In the genomic region with DNA sequence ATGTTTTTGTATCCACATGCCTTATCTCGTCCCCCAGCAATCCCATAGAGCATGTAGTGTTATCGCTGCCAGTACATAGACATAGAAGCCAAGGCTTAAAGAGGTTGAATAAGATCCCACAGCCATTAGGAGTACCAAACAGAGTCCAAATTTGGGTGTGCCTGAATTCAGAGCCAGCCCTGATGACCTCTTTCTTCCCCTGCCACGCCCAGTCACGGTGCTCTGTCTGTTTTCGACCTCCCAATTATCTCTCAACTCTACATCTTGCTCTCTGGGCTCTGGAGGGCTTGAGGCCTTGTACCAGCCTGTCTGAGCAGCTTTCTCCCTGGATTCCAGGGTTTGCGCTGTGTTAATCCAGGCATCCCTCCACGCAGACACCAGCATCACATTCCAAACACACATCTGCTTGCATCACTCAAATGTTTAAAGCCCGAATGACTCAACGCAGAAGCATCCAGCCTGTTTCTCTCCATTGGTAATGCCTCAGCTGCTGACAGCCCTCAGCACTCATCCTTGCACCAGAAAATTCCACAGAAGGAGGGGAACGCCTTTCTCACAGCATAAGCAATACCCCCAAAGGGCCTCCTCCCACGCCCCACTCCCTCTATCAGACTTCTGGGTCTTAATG, we compare ENCODE assay signal across 9 mouse cellular contexts. TPM values are rescaled to one million over a fixed set of nuclear protein-coding genes. Genes with fewer than 3 reads are reported as not detected.
DNase-seq lines count a peak whose midpoint lies in the region; ATAC-seq and TF ChIP-seq lines count a peak whose summit lies in the region.
"Had no signal": no experiment of that assay in that cellular context is flagged by ENCODE, and none has a peak within 500 bp of the region (broad histone marks: within the 10 kb centered on the region; RNA-seq: fewer than 3 reads in every experiment).

No protein-coding gene starts in this region.

- peak overlapping the region; percentile 79 for H3K27ac ChIP-seq in gastrocnemius, adult 2 months
- H3K27ac ChIP-seq in intestine, postnatal 0 days (ENCODE audit: low read depth, low read length): no peak overlapping the region
- H3K27ac ChIP-seq: midbrain, embryonic 12.5 days had no signal

- H3K9ac ChIP-seq in intestine, postnatal 0 days (ENCODE audit: low read depth, low read length): no peak overlapping the region
- H3K9ac ChIP-seq: midbrain, embryonic 12.5 days had no signal

- H3K4me1 ChIP-seq in intestine, postnatal 0 days (replicated peaks; ENCODE audit: control insufficient read depth, insufficient read depth, low read length): 0 out of 2 replicates have a peak, but pooled peaks cover 3% of the 10 kb centered on the region

- intact Hi-C loops in gastrocnemius, adult 2 months (cut with DNase I): no loop called here

- 59% methylated on average over 11 of the region's 11 CpGs for WGBS in intestine, postnatal 0 days

- no peaks in the 10 kb centered on the region for H3K36me3 ChIP-seq in intestine, postnatal 0 days (ENCODE audit: control insufficient read depth, insufficient read depth)
- H3K36me3 ChIP-seq: midbrain, embryonic 12.5 days had no signal

- no peak overlapping the region for H3K4me2 ChIP-seq in intestine, postnatal 0 days (replicated peaks; ENCODE audit: low read depth)
- H3K4me2 ChIP-seq: midbrain, embryonic 12.5 days had no signal

- H3K9me3 ChIP-seq in intestine, postnatal 0 days (ENCODE audit: control insufficient read depth): no peaks in the 10 kb centered on the region
- H3K9me3 ChIP-seq: midbrain, embryonic 12.5 days had no signal

- no peak overlapping the region for H3K4me3 ChIP-seq in gastrocnemius, adult 2 months
- no peak overlapping the region for H3K4me3 ChIP-seq in intestine, postnatal 0 days (ENCODE audit: low read depth, low read length)
- H3K4me3 ChIP-seq: midbrain, embryonic 12.5 days had no signal

- no peaks in the 10 kb centered on the region for H3K27me3 ChIP-seq in intestine, postnatal 0 days (replicated peaks; ENCODE audit: control insufficient read depth, insufficient read depth, low read length)

- 0 out of 2 replicates have a peak, but pooled peaks have one; percentile 13 for ATAC-seq in intestine, postnatal 0 days
- ATAC-seq in monocyte, adult 5-6 weeks (replicated peaks; ENCODE audit: insufficient number of reproducible peaks, low FRiP score, low TSS enrichment, poor library complexity, severe bottlenecking): no peak

- TF ChIP-seq CTCF in gastrocnemius, adult 2 months (IDR thresholded peaks at IDR 0.05): no peak
- TF ChIP-seq CTCF in intestine, postnatal 0 days (IDR thresholded peaks at IDR 0.05; ENCODE audit: low read depth): no peak

- peak; percentile 97 for DNase-seq in heart, adult 11 months
- DNase-seq in heart, adult 8-10 months (ENCODE audit: low spot score): no peak
- DNase-seq in gastrocnemius, adult 2 months: peak; percentile 68
- DNase-seq in skeletal muscle tissue, adult 2 months (ENCODE audit: low read depth, low spot score): peak; percentile 79
- DNase-seq in layer of hippocampus, postnatal 25 days (ENCODE audit: extremely low spot score in 1 of 2, low spot score in 1 of 2): no peak
- DNase-seq in frontal cortex, postnatal 10 days (ENCODE audit: low spot score in 2 of 2): no peak

RNA-seq across cellular contexts. Expression of gene Abca4, which starts 43.9 kb away (rescaled TPM):
- 1 to 10 TPM; 1.8 to 2.7 (median 2.3) TPM for total RNA-seq in heart, adult 8-10 months (2022)
- under 1 TPM; 0.79 to 0.95 TPM for total RNA-seq in gastrocnemius, adult 2 months (2021)
- polyA plus RNA-seq in intestine, postnatal 0 days (2015; fragmentation: Nextera tagmentation; extraction: Ambion mirVana): 0.56 and 0.92 TPM in 2 replicates
- total RNA-seq in monocyte, adult 5-6 weeks (2017): not detected in 3 replicates
- total RNA-seq in layer of hippocampus, postnatal 25 days (2021): 1 to 10 TPM in 1 of 2 experiments, under 1 TPM in 1; 0.98 to 2.3 TPM

Comparison
In these comparisons a context has a peak if more than half of its experiments do, and no peak if none do; other contexts are left out.
1. DNase-seq: peak in heart, adult 11 months (single experiment), gastrocnemius, adult 2 months (single experiment) and skeletal muscle tissue, adult 2 months (single experiment); none in heart, adult 8-10 months (single experiment), layer of hippocampus, postnatal 25 days (0 of 2) and frontal cortex, postnatal 10 days (0 of 2).